Mouse (Mus musculus) midbrain, embryonic 16.5 days (tissue): Measurements from ENCODE around the gene Erc2. TPM values are rescaled to one million over a fixed set of nuclear protein-coding genes. Genes with fewer than 3 reads are reported as not detected.

Experiments
- ATAC-seq: fragments of 200-750 bp; cut with Nextera tagmentation; 2 replicates; pipeline ENCODE4 v1.8.0; 2017; ENCODE audit warnings: moderate TSS enrichment
- H3K27ac ChIP-seq: fragments of 300-500 bp; sonication (generic); 2 replicates; pipeline ENCODE4 v1.5.1; 2014; ENCODE audit warnings: mild to moderate bottlenecking, low read length, mixed read lengths
- H3K27me3 ChIP-seq: fragments of 300-500 bp; sonication (generic); 2 replicates; pipeline ENCODE4 v1.6.1; 2014; ENCODE audit warnings: low read depth, low read length, mixed read lengths; ENCODE audit not compliant: control insufficient read depth, insufficient read depth
- H3K36me3 ChIP-seq: fragments of 300-500 bp; sonication (generic); 2 replicates; pipeline ENCODE4 v1.6.1; 2014; ENCODE audit warnings: mild to moderate bottlenecking, low read length, moderate library complexity, mixed read lengths; ENCODE audit not compliant: control insufficient read depth, insufficient read depth
- H3K4me1 ChIP-seq: fragments of 300-500 bp; sonication (generic); 2 replicates; pipeline ENCODE4 v1.6.1; 2014; ENCODE audit warnings: mild to moderate bottlenecking, low read length, mixed read lengths; ENCODE audit not compliant: control insufficient read depth, insufficient read depth
- H3K4me2 ChIP-seq: fragments of 300-500 bp; sonication (generic); 2 replicates; pipeline ENCODE4 v1.6.1; 2014; ENCODE audit warnings: mild to moderate bottlenecking, low read length, mixed read lengths
- H3K4me3 ChIP-seq: fragments of 300-500 bp; sonication (generic); 2 replicates; pipeline ENCODE4 v1.5.1; 2014; ENCODE audit warnings: low read depth, mild to moderate bottlenecking, low read length, moderate library complexity, mixed read lengths
- H3K9ac ChIP-seq: fragments of 300-500 bp; sonication (generic); 2 replicates; pipeline ENCODE4 v1.6.1; 2014; ENCODE audit warnings: low read depth, low read length, mixed read lengths
- H3K9me3 ChIP-seq: fragments of 300-500 bp; sonication (generic); replicated peaks from 2 replicates; pipeline ENCODE4 v1.6.1; 2014; ENCODE audit warnings: mild to moderate bottlenecking, low read length, mixed read lengths; ENCODE audit not compliant: control insufficient read depth, poor library complexity, severe bottlenecking
- WGBS: fragments of 180-500 bp; shearing (Covaris S2); extraction: QIAGEN DNeasy Blood & Tissue Kit; methylation state at CpG from one replicate; pipeline ENCODE4 v1.1.7; 2014; 5-methylcytosine and 5-hydroxymethylcytosine counted together
- polyA plus RNA-seq: library from polyadenylated mRNA; unstranded; fragments of >200 nt; fragmentation: Nextera tagmentation; extraction: Ambion mirVana; gene quantifications from 2 replicates; pipeline ENCODE4 v1.2.1, GENCODE M21; 2015

Gene Erc2
- polyA plus RNA-seq, 1 experiment from 2014 or later: 94.2 TPM

DNA sequence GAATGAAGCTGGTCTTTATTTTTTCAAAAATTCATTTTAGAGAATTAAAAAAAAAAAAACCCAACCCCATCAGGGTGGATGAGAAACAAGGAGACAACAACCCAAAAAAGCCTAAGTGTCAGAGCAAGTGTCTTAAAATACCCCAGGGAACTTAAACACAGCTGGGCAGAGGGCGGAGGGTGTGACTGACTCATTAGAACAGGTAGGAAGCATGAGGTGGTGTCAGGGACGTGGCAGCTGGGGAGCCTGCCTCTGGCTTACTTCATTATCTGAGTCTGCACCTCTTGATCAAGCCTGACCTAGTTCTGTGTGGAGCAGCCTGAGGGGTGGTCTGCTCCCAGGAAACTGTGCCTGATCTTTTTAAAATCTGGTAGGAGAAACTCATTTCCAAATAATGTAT is 20.8 kb downstream of the Erc2 start:
- Histone ChIP-seq H3K9ac (no peak overlapping the region), H3K27ac (no peak overlapping the region), H3K36me3 (0 out of 2 replicates have a peak, but pooled peaks cover 2% of the 10 kb centered on the region), H3K4me3 (no peak overlapping the region), H3K4me2 (no peak overlapping the region), H3K4me1 (peaks cover 7% of the 10 kb centered on the region), H3K27me3 (no peaks in the 10 kb centered on the region), H3K9me3 (no peaks in the 10 kb centered on the region)
- no peak for ATAC-seq
- WGBS: 65% methylated on average over 2 of the region's 2 CpGs

- Histone ChIP-seq H3K9me3 (no peaks in the 10 kb centered on the region), H3K4me2 (no peak overlapping the region), H3K36me3 (peaks cover 13% of the 10 kb centered on the region), H3K27me3 (no peaks in the 10 kb centered on the region), H3K9ac (no peak overlapping the region), H3K4me3 (no peak overlapping the region), H3K27ac (no peak overlapping the region), H3K4me1 (no peaks in the 10 kb centered on the region)
- no peak for ATAC-seq
- WGBS: 48% methylated on average over 11 of the region's 11 CpGs
These were observed 32.4 kb downstream of the Erc2 start for GRCm38 (mm10) chr14:27654670-27655069.

DNA sequence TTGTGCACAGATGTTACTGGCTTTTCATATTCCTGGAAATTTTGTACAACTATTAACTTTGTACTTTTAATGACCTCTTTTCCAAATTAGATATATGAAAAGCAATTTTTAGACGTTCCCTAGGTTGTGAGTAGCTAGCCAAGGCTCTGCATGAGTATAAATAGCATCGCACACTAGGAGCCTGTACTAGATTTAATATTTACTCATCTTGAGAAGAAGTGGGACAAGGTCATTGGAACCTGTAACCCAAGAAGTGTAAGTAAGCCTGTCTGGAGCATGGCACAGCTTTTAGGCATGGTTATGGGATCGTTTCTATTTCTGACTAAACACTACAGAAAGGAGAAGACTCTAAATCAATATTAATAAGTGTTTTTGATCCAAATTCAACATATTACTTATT is 36.4 kb downstream of the Erc2 start:
- no peak for ATAC-seq
- 88% methylated on average over 3 of the region's 3 CpGs for WGBS
- H3K27me3 ChIP-seq: no peaks in the 10 kb centered on the region
- no peak overlapping the region for H3K9ac ChIP-seq
- no peak overlapping the region for H3K4me2 ChIP-seq
- no peaks in the 10 kb centered on the region for H3K4me1 ChIP-seq
- H3K36me3 ChIP-seq: peaks cover 5% of the 10 kb centered on the region
- no peak overlapping the region for H3K27ac ChIP-seq
- H3K9me3 ChIP-seq: no peaks in the 10 kb centered on the region
- no peak overlapping the region for H3K4me3 ChIP-seq

DNA sequence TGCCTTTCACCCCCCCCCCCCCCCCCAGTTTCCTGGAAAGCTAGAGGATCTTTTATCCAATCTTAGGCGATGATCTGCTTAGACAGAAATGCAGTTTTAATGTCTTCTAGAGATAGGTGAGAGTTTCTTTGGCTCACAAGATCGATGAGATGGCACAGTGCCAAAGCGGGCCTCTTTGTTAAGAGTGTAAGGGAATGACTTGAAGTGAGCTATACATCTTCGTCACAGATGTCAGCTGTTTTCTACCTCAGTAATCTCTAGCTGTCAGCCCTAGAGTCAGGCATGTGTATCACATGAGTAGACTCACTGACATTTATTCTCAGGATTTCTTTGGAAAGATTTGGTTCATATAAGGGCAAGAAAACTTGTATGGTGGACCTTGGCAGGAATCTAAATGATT is 39.2 kb downstream of the Erc2 start:
- Histone ChIP-seq H3K4me2 (no peak overlapping the region), H3K9me3 (no peaks in the 10 kb centered on the region), H3K27me3 (no peaks in the 10 kb centered on the region), H3K9ac (no peak overlapping the region), H3K27ac (no peak overlapping the region), H3K4me1 (no peaks in the 10 kb centered on the region), H3K4me3 (no peak overlapping the region), H3K36me3 (peaks cover 5% of the 10 kb centered on the region; the same call in 1 of the 2 replicates)
- no peak for ATAC-seq
- WGBS: 56% methylated on average over 4 of the region's 4 CpGs

GRCm38 (mm10) chr14:27662251-27662650 is 40.0 kb downstream of the Erc2 start:
- H3K4me3 ChIP-seq: no peak overlapping the region
- no peak overlapping the region for H3K4me2 ChIP-seq
- H3K36me3 ChIP-seq: peaks cover 5% of the 10 kb centered on the region; the same call in 1 of the 2 replicates
- no peak for ATAC-seq
- no peak overlapping the region for H3K27ac ChIP-seq
- no peaks in the 10 kb centered on the region for H3K4me1 ChIP-seq
- H3K27me3 ChIP-seq: no peaks in the 10 kb centered on the region
- H3K9me3 ChIP-seq: no peaks in the 10 kb centered on the region
- H3K9ac ChIP-seq: no peak overlapping the region

DNA sequence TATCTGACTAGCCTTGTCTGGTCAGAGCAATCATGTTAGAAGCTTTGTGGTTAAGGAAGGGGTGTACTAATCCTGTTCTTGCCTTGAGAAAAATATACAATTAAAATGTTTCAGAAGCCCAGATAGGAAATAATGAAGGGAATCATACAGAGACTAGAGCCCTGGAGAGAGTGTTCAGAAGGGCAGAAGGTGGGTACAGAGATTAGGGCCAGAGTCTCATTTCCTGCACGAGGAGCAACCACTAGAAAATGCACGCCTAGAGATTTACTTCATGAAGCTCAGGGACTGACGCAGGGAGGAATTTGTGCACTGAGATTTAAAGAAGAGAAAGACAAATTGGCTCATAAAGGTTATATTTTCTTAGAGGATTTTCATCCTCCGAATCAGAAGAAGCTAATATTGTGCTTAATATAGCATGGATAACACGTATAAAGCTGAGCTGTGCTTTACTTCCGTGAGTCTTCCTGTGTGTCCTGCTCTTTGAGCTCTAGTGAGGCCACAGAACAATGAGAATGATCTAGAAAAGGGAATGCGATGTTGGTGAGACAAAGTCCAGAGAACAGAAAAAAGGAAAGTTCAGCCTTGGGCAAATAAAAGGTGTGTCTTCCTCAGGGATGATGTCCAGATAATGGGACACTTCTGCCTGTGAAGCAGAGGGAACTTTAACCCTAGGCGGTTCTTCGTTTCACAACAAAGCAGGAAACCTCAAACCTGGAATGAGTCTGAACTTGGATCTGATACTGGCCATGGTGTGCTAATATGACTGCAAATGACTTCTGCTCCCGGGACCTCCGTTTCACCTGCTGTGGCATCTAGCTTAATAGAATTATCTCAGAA is 45.0 kb downstream of the Erc2 start:
- H3K36me3 ChIP-seq: no peaks in the 10 kb centered on the region
- no peak overlapping the region for H3K4me2 ChIP-seq
- H3K9ac ChIP-seq: no peak overlapping the region
- no peak overlapping the region for H3K27ac ChIP-seq
- H3K4me3 ChIP-seq: no peak overlapping the region
- no peaks in the 10 kb centered on the region for H3K4me1 ChIP-seq
- no peaks in the 10 kb centered on the region for H3K9me3 ChIP-seq
- H3K27me3 ChIP-seq: no peaks in the 10 kb centered on the region
- WGBS: 83% methylated on average over 11 of the region's 11 CpGs
- no peak for ATAC-seq

GRCm38 (mm10) chr14:27668151-27668550 is 45.9 kb downstream of the Erc2 start:
- no peak overlapping the region for H3K4me2 ChIP-seq
- no peak overlapping the region for H3K27ac ChIP-seq

GRCm38 (mm10) chr14:27669939-27670338 is 47.7 kb downstream of the Erc2 start:
- Histone ChIP-seq H3K9me3 (no peaks in the 10 kb centered on the region), H3K4me3 (no peak overlapping the region), H3K27me3 (no peaks in the 10 kb centered on the region), H3K4me2 (no peak overlapping the region), H3K36me3 (no peaks in the 10 kb centered on the region), H3K4me1 (no peaks in the 10 kb centered on the region), H3K27ac (no peak overlapping the region), H3K9ac (no peak overlapping the region)
- WGBS: 75% methylated on average over 3 of the region's 3 CpGs
- ATAC-seq: no peak

More at GRCm38 (mm10) chr14:27668151-27668550, 45.9 kb downstream of the Erc2 start:
- H3K9ac ChIP-seq: no peak overlapping the region
- WGBS: 79% methylated on average over 6 of the region's 6 CpGs
- H3K36me3 ChIP-seq: no peaks in the 10 kb centered on the region
- no peak overlapping the region for H3K4me3 ChIP-seq
- no peaks in the 10 kb centered on the region for H3K27me3 ChIP-seq
- H3K4me1 ChIP-seq: no peaks in the 10 kb centered on the region
- no peaks in the 10 kb centered on the region for H3K9me3 ChIP-seq
- ATAC-seq: no peak

DNA sequence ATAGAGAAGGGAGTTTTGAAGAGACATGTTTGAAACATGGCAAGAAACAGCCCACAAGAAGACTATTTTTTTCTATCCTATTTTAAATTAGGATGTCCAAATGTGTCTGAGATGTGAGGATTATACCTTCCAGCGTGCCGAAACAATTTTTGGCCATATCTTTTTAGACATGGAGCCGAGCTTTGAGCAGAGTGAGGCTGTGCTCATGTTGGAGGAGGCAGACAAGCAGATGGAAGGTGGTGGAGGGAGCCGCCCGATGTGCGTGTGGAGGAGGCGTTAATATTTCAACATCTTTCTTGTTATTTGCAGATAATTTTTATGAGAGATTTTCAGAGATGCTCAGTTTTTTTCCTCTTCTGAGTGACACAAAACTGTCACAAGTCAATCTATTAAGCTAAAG is 50.5 kb downstream of the Erc2 start:
- no peaks in the 10 kb centered on the region for H3K9me3 ChIP-seq
- no peak for ATAC-seq
- H3K27ac ChIP-seq: no peak overlapping the region
- 91% methylated on average over 7 of the region's 7 CpGs for WGBS
- no peak overlapping the region for H3K4me3 ChIP-seq
- no peaks in the 10 kb centered on the region for H3K36me3 ChIP-seq
- no peak overlapping the region for H3K4me2 ChIP-seq
- H3K9ac ChIP-seq: no peak overlapping the region
- no peaks in the 10 kb centered on the region for H3K27me3 ChIP-seq
- H3K4me1 ChIP-seq: no peaks in the 10 kb centered on the region
